27 mouse cellular contexts compared by ENCODE assay signal in the genomic region with DNA sequence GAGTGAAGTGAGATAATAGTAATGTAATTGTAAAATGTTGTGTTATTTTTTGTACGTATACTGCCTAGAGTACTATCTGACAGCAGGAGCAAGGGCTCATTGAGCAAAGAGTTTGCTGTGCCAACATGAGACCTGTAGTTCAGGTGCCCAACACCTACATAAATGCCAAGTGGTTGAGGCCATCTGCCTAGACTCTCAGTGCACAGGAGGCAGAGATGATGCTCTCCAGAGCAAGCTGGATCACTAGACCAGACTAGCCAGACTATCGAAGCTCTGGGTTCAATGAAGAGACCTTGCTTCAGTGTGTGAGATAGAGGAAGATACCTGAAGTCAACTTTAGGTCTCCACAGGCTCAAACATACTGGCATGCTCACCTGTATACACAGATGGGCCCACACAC.
DNase-seq lines count a peak whose midpoint lies in the region; ATAC-seq lines count a peak whose summit lies in the region.
"Had no signal": no experiment of that assay in that cellular context is flagged by ENCODE, and none has a peak within 500 bp of the region (broad histone marks: within the 10 kb centered on the region; RNA-seq: fewer than 3 reads in every experiment).

No protein-coding gene starts in this region.

- H3K4me1 ChIP-seq in hindbrain, embryonic 12.5 days, result 0 out of 2 replicates have a peak, but pooled peaks cover 5% of the 10 kb centered on the region
- H3K4me1 ChIP-seq: embryonic facial prominence, embryonic 12.5 days; embryonic facial prominence, embryonic 15.5 days; heart, embryonic 10.5 days; heart, embryonic 13.5 days; intestine, embryonic 15.5 days had no signal

- ATAC-seq in hindbrain, embryonic 12.5 days (ENCODE audit: low FRiP score), result no peak
- ATAC-seq: forebrain, embryonic 14.5 days; forebrain, postnatal 0 days; hindbrain, embryonic 16.5 days; intestine, embryonic 15.5 days; Patski had no signal

- peak; percentile 89 for DNase-seq in brain, adult 2 months (ENCODE audit: low read depth, low spot score)
- DNase-seq in cerebellum, adult 11-12 months, result peak; percentile 76
- DNase-seq in cerebellum, adult 8-10 months, result peak; percentile 56
- peak; percentile 20 to 30 for DNase-seq in cerebellum, postnatal 10 days
- DNase-seq in kidney, adult 11 months, result no peak
- DNase-seq in spleen, adult 18-20 months, result no peak
- no peak for DNase-seq in heart, postnatal 10 days
- DNase-seq: adrenal gland, postnatal 10 days; adrenal gland, postnatal 36 days; B cell, adult 2 months; forebrain, postnatal 0 days; gastrocnemius, postnatal 25 days; heart, adult 2 months; kidney, adult 18-20 months; kidney, adult 9 months had no signal

- no peaks in the 10 kb centered on the region for H3K27me3 ChIP-seq in hindbrain, embryonic 12.5 days
- H3K27me3 ChIP-seq: CH12.LX; embryonic facial prominence, embryonic 12.5 days; embryonic facial prominence, embryonic 15.5 days; heart, embryonic 13.5 days; hindbrain, embryonic 13.5 days; intestine, embryonic 15.5 days; Patski had no signal

- H3K27ac ChIP-seq in hindbrain, embryonic 12.5 days, result no peak overlapping the region
- H3K27ac ChIP-seq: embryonic facial prominence, embryonic 12.5 days; embryonic facial prominence, embryonic 15.5 days; heart, adult 2 months; heart, embryonic 10.5 days; heart, embryonic 13.5 days; hindbrain, embryonic 13.5 days; intestine, embryonic 15.5 days had no signal

- H3K4me3 ChIP-seq in hindbrain, embryonic 12.5 days, result no peak overlapping the region
- H3K4me3 ChIP-seq: embryonic facial prominence, embryonic 12.5 days; embryonic facial prominence, embryonic 15.5 days; heart, adult 2 months; heart, embryonic 10.5 days; heart, embryonic 13.5 days; hindbrain, embryonic 13.5 days; intestine, embryonic 15.5 days had no signal

- no peaks in the 10 kb centered on the region for H3K9me3 ChIP-seq in hindbrain, embryonic 12.5 days (replicated peaks)
- H3K9me3 ChIP-seq: embryonic facial prominence, embryonic 12.5 days; embryonic facial prominence, embryonic 15.5 days; heart, embryonic 10.5 days; heart, embryonic 13.5 days; hindbrain, embryonic 13.5 days; intestine, embryonic 15.5 days had no signal

- intact Hi-C loops in heart, postnatal 10 days (cut with DNase I), result no loop called here

- H3K9ac ChIP-seq in hindbrain, embryonic 12.5 days, result no peak overlapping the region
- H3K9ac ChIP-seq: embryonic facial prominence, embryonic 12.5 days; embryonic facial prominence, embryonic 15.5 days; forebrain, postnatal 0 days; heart, embryonic 13.5 days; hindbrain, embryonic 13.5 days; intestine, embryonic 15.5 days had no signal

- 91% methylated on average over 2 of the region's 2 CpGs for WGBS in hindbrain, embryonic 12.5 days

- no peak overlapping the region for H3K4me2 ChIP-seq in hindbrain, embryonic 12.5 days (replicated peaks)
- H3K4me2 ChIP-seq: embryonic facial prominence, embryonic 12.5 days; embryonic facial prominence, embryonic 15.5 days; heart, embryonic 13.5 days; hindbrain, embryonic 13.5 days; intestine, embryonic 15.5 days had no signal

- no peaks in the 10 kb centered on the region for H3K36me3 ChIP-seq in hindbrain, embryonic 12.5 days
- H3K36me3 ChIP-seq: embryonic facial prominence, embryonic 12.5 days; embryonic facial prominence, embryonic 15.5 days; G1E; heart, embryonic 10.5 days; heart, embryonic 13.5 days; hindbrain, embryonic 13.5 days; intestine, embryonic 15.5 days had no signal

Comparison
In these comparisons a context has a peak if more than half of its experiments do, and no peak if none do; other contexts are left out.
1. DNase-seq: peak in brain, adult 2 months (single experiment), cerebellum, adult 11-12 months (single experiment), cerebellum, adult 8-10 months (single experiment) and cerebellum, postnatal 10 days (2 of 2); none in kidney, adult 11 months (single experiment), spleen, adult 18-20 months (0 of 2) and heart, postnatal 10 days (0 of 2).